Mouse (Mus musculus) forebrain, embryonic 15.5 days (tissue): Measurements from ENCODE around the gene Cbx5. TPM values are rescaled to one million over a fixed set of nuclear protein-coding genes. Genes with fewer than 3 reads are reported as not detected.

ENCODE experiments used
- ATAC-seq: fragments of 200-750 bp; cut with Nextera tagmentation; replicated peaks from 2 replicates; pipeline ENCODE4 v1.8.0; 2017; ENCODE audit warnings: mild to moderate bottlenecking, moderate TSS enrichment, moderate library complexity
- H3K27ac ChIP-seq: fragments of 300-500 bp; sonication (generic); replicated peaks from 2 replicates; pipeline ENCODE4 v1.5.1; 2015; ENCODE audit warnings: mild to moderate bottlenecking, inconsistent platforms
- H3K27me3 ChIP-seq: fragments of 300-500 bp; sonication (generic); 2 replicates; pipeline ENCODE4 v1.6.1; 2015; ENCODE audit warnings: inconsistent platforms
- H3K36me3 ChIP-seq: fragments of 300-500 bp; sonication (generic); 2 replicates; pipeline ENCODE4 v1.6.1; 2015; ENCODE audit warnings: mild to moderate bottlenecking, inconsistent platforms
- H3K4me1 ChIP-seq: fragments of 300-500 bp; sonication (generic); 2 replicates; pipeline ENCODE4 v1.6.1; 2015; ENCODE audit warnings: inconsistent platforms
- H3K4me2 ChIP-seq: fragments of 300-500 bp; sonication (generic); replicated peaks from 2 replicates; pipeline ENCODE4 v1.6.1; 2015; ENCODE audit warnings: mild to moderate bottlenecking, inconsistent platforms
- H3K4me3 ChIP-seq: fragments of 300-500 bp; sonication (generic); 2 replicates; pipeline ENCODE4 v1.5.1; 2015; ENCODE audit warnings: mild to moderate bottlenecking, inconsistent platforms
- H3K9ac ChIP-seq: fragments of 300-500 bp; sonication (generic); replicated peaks from 2 replicates; pipeline ENCODE4 v1.6.1; 2015; ENCODE audit warnings: mild to moderate bottlenecking, inconsistent platforms
- H3K9me3 ChIP-seq: fragments of 300-500 bp; sonication (generic); 2 replicates; pipeline ENCODE4 v1.6.1; 2016; ENCODE audit warnings: inconsistent platforms
- WGBS: fragments of 180-500 bp; shearing (Covaris S2); methylation state at CpG from one replicate; pipeline ENCODE4 v1.1.7; 2015; ENCODE audit warnings: mixed read lengths; 5-methylcytosine and 5-hydroxymethylcytosine counted together
- polyA plus RNA-seq: library from polyadenylated mRNA; unstranded; fragments of >200 nt; fragmentation: Nextera tagmentation; extraction: Ambion mirVana; gene quantifications from 2 replicates; pipeline ENCODE4 v1.2.1, GENCODE M21; 2015

Gene Cbx5
- polyA plus RNA-seq, 1 experiment from 2014 or later, result 134 TPM

- Histone ChIP-seq H3K36me3 (no peaks in the 10 kb centered on the region), H3K4me2 (no peak overlapping the region), H3K9ac (no peak overlapping the region), H3K9me3 (no peaks in the 10 kb centered on the region), H3K4me3 (no peak overlapping the region), H3K4me1 (peaks cover 37% of the 10 kb centered on the region), H3K27ac (no peak overlapping the region), H3K27me3 (peaks cover 49% of the 10 kb centered on the region)
- under 1% methylated on average over 13 of the region's 13 CpGs for WGBS
- peak; percentile 14 for ATAC-seq
Observed at GRCm38 (mm10) chr15:103165379-103165778, 74.2 kb downstream of the Cbx5 start.

GRCm38 (mm10) chr15:103163182-103163919, 76.3 kb downstream of the Cbx5 start:
- Histone ChIP-seq H3K9ac (peak overlapping the region; percentile 70), H3K4me2 (peak overlapping the region; percentile 59), H3K27me3 (peaks cover 28% of the 10 kb centered on the region), H3K4me1 (peaks cover 17% of the 10 kb centered on the region), H3K4me3 (peak overlapping the region; percentile 69), H3K27ac (no peak overlapping the region; the same call in 1 of the 2 replicates), H3K9me3 (no peaks in the 10 kb centered on the region), H3K36me3 (no peaks in the 10 kb centered on the region)
- peak; percentile 91 for ATAC-seq
- 8% methylated on average over 25 of the region's 25 CpGs for WGBS

- no peaks in the 10 kb centered on the region for H3K27me3 ChIP-seq
- H3K9ac ChIP-seq, result no peak overlapping the region
- H3K4me3 ChIP-seq, result no peak overlapping the region
- no peak overlapping the region for H3K27ac ChIP-seq
- 79% methylated on average over 10 of the region's 10 CpGs for WGBS
- H3K36me3 ChIP-seq, result no peaks in the 10 kb centered on the region
- peaks cover 17% of the 10 kb centered on the region for H3K4me1 ChIP-seq
- H3K9me3 ChIP-seq, result no peaks in the 10 kb centered on the region
- no peak for ATAC-seq
- H3K4me2 ChIP-seq, result no peak overlapping the region
Observed at GRCm38 (mm10) chr15:103157585-103157984, 82.0 kb downstream of the Cbx5 start.

GRCm38 (mm10) chr15:103156890-103157289, 82.7 kb downstream of the Cbx5 start:
- Histone ChIP-seq H3K4me1 (peaks cover 10% of the 10 kb centered on the region), H3K4me3 (no peak overlapping the region), H3K36me3 (no peaks in the 10 kb centered on the region), H3K9me3 (no peaks in the 10 kb centered on the region), H3K9ac (no peak overlapping the region), H3K4me2 (no peak overlapping the region), H3K27me3 (no peaks in the 10 kb centered on the region), H3K27ac (no peak overlapping the region)
- no peak for ATAC-seq
- WGBS, result 49% methylated on average over 7 of the region's 7 CpGs

- Histone ChIP-seq H3K9me3 (no peaks in the 10 kb centered on the region), H3K4me1 (peaks cover 9% of the 10 kb centered on the region), H3K36me3 (no peaks in the 10 kb centered on the region), H3K27me3 (no peaks in the 10 kb centered on the region), H3K27ac (no peak overlapping the region), H3K9ac (no peak overlapping the region), H3K4me3 (no peak overlapping the region), H3K4me2 (no peak overlapping the region)
- 19% methylated on average over 32 of the region's 32 CpGs for WGBS
- ATAC-seq, result peak; percentile 58
Observed at GRCm38 (mm10) chr15:103155366-103156321, 84.0 kb downstream of the Cbx5 start.

- WGBS, result 81% methylated on average over 4 of the region's 4 CpGs
- peaks cover 12% of the 10 kb centered on the region for H3K4me1 ChIP-seq
- no peaks in the 10 kb centered on the region for H3K9me3 ChIP-seq
- H3K36me3 ChIP-seq, result no peaks in the 10 kb centered on the region
- H3K4me2 ChIP-seq, result no peak overlapping the region
- no peak overlapping the region for H3K27ac ChIP-seq
- H3K27me3 ChIP-seq, result peaks cover 6% of the 10 kb centered on the region; the same call in 1 of the 2 replicates
- H3K9ac ChIP-seq, result no peak overlapping the region
- H3K4me3 ChIP-seq, result no peak overlapping the region
- no peak for ATAC-seq
Observed at GRCm38 (mm10) chr15:103152890-103153610, 86.6 kb downstream of the Cbx5 start.

- Histone ChIP-seq H3K4me1 (peaks cover 18% of the 10 kb centered on the region), H3K4me3 (no peak overlapping the region), H3K27ac (no peak overlapping the region), H3K4me2 (no peak overlapping the region), H3K9me3 (no peaks in the 10 kb centered on the region), H3K9ac (no peak overlapping the region), H3K27me3 (peaks cover 6% of the 10 kb centered on the region; the same call in 1 of the 2 replicates), H3K36me3 (no peaks in the 10 kb centered on the region)
- ATAC-seq, result no peak
- WGBS, result 85% methylated on average over 3 of the region's 3 CpGs
Observed at GRCm38 (mm10) chr15:103152371-103152770, 87.2 kb downstream of the Cbx5 start.

- no peaks in the 10 kb centered on the region for H3K9me3 ChIP-seq
- 20% methylated on average over 9 of the region's 9 CpGs for WGBS
- peaks cover 26% of the 10 kb centered on the region for H3K4me1 ChIP-seq
- H3K36me3 ChIP-seq, result no peaks in the 10 kb centered on the region
- H3K27ac ChIP-seq, result no peak overlapping the region
- no peak overlapping the region for H3K9ac ChIP-seq
- no peak overlapping the region for H3K4me3 ChIP-seq
- peaks cover 24% of the 10 kb centered on the region for H3K27me3 ChIP-seq
- peak; percentile 42; the same call in 1 of the 2 replicates for ATAC-seq
- H3K4me2 ChIP-seq, result peak overlapping the region; percentile 95; the same call in 1 of the 2 replicates
Observed at GRCm38 (mm10) chr15:103147779-103148178, 91.8 kb downstream of the Cbx5 start.

GRCm38 (mm10) chr15:103147422-103147690, 92.3 kb downstream of the Cbx5 start:
- H3K36me3 ChIP-seq, result no peaks in the 10 kb centered on the region
- peak overlapping the region; percentile 44 for H3K4me3 ChIP-seq
- peaks cover 26% of the 10 kb centered on the region for H3K4me1 ChIP-seq
- peak overlapping the region; percentile 95 for H3K4me2 ChIP-seq
- peak overlapping the region; percentile 68 for H3K27ac ChIP-seq
- 0 out of 2 replicates have a peak overlapping the region, but pooled peaks have one; percentile 60 for H3K9ac ChIP-seq
- 5% methylated on average over 3 of the region's 3 CpGs for WGBS
- H3K9me3 ChIP-seq, result no peaks in the 10 kb centered on the region
- peak; percentile 21; the same call in 1 of the 2 replicates for ATAC-seq
- H3K27me3 ChIP-seq, result peaks cover 24% of the 10 kb centered on the region

- Histone ChIP-seq H3K36me3 (no peaks in the 10 kb centered on the region), H3K27ac (peak overlapping the region; percentile 68), H3K4me1 (peaks cover 26% of the 10 kb centered on the region), H3K27me3 (peaks cover 24% of the 10 kb centered on the region), H3K9me3 (no peaks in the 10 kb centered on the region), H3K4me2 (peak overlapping the region; percentile 95), H3K4me3 (peak overlapping the region; percentile 44), H3K9ac (peak overlapping the region; percentile 60)
- peak; percentile 74 for ATAC-seq
- 0% methylated on average over 57 of the region's 57 CpGs for whole genome bisulfite sequencing
Observed at GRCm38 (mm10) chr15:103146627-103147421, 92.8 kb downstream of the Cbx5 start.

GRCm38 (mm10) chr15:103145635-103146299, 93.8 kb downstream of the Cbx5 start:
- no peak overlapping the region for H3K4me3 ChIP-seq
- H3K9me3 ChIP-seq, result no peaks in the 10 kb centered on the region
- no peak overlapping the region for H3K9ac ChIP-seq
- H3K27me3 ChIP-seq, result peaks cover 24% of the 10 kb centered on the region
- peaks cover 26% of the 10 kb centered on the region for H3K4me1 ChIP-seq
- H3K4me2 ChIP-seq, result peak overlapping the region; percentile 95; the same call in 1 of the 2 replicates
- no peak for ATAC-seq
- WGBS, result 64% methylated on average over 11 of the region's 11 CpGs
- H3K27ac ChIP-seq, result peak overlapping the region; percentile 68; the same call in 1 of the 2 replicates
- no peaks in the 10 kb centered on the region for H3K36me3 ChIP-seq
